Mouse (Mus musculus) midbrain, postnatal 0 days (tissue): ENCODE data around the gene Pon2. TPM values are rescaled to one million over a fixed set of nuclear protein-coding genes. Genes with fewer than 3 reads are reported as not detected.

Experiments
- ATAC-seq: fragments of 200-750 bp; cut with Nextera tagmentation; 2 replicates; pipeline ENCODE4 v1.8.0; 2017; ENCODE audit warnings: moderate number of reproducible peaks, mild to moderate bottlenecking, moderate TSS enrichment, moderate library complexity; ENCODE audit not compliant: low FRiP score
- DNase-seq: peaks from one replicate; pipeline ENCODE4 v3.0.0-alpha.2; 2015; ENCODE audit warnings: low spot score
- H3K27ac ChIP-seq: fragments of 300-500 bp; sonication (generic); 2 replicates; pipeline ENCODE4 v1.5.1; 2014; ENCODE audit warnings: low read depth, mild to moderate bottlenecking, low read length, mixed read lengths
- H3K27me3 ChIP-seq: fragments of 300-500 bp; sonication (generic); 2 replicates; pipeline ENCODE4 v1.6.1; 2014; ENCODE audit warnings: low read length, control low read depth, mixed read lengths; ENCODE audit not compliant: insufficient read depth
- H3K36me3 ChIP-seq: fragments of 300-500 bp; sonication (generic); 2 replicates; pipeline ENCODE4 v1.6.1; 2014; ENCODE audit warnings: low read length, control low read depth, mixed read lengths; ENCODE audit not compliant: insufficient read depth
- H3K4me1 ChIP-seq: fragments of 300-500 bp; sonication (generic); 2 replicates; pipeline ENCODE4 v1.6.1; 2014; ENCODE audit warnings: mild to moderate bottlenecking, control low read depth, antibody characterized with exemption, low read length, mixed read lengths; ENCODE audit not compliant: insufficient read depth
- H3K4me2 ChIP-seq: fragments of 300-500 bp; sonication (generic); 2 replicates; pipeline ENCODE4 v1.6.1; 2014; ENCODE audit warnings: low read depth, mild to moderate bottlenecking, low read length, mixed read lengths; ENCODE audit not compliant: poor library complexity, severe bottlenecking
- H3K4me3 ChIP-seq: fragments of 300-500 bp; sonication (generic); 2 replicates; pipeline ENCODE4 v1.5.1; 2014; ENCODE audit warnings: low read depth, mild to moderate bottlenecking, low read length, moderate library complexity
- H3K9ac ChIP-seq: fragments of 300-500 bp; sonication (generic); replicated peaks from 2 replicates; pipeline ENCODE4 v1.6.1; 2014; ENCODE audit warnings: mild to moderate bottlenecking, low read length, moderate library complexity, mixed read lengths; ENCODE audit not compliant: poor library complexity, severe bottlenecking
- H3K9me3 ChIP-seq: fragments of 300-500 bp; sonication (generic); 2 replicates; pipeline ENCODE4 v1.6.1; 2016; ENCODE audit warnings: low read length, control low read depth
- CTCF ChIP-seq: IDR thresholded peaks from 2 replicates; pipeline ENCODE4 v1.5.1; 2016; ENCODE audit warnings: antibody characterized with exemption, mild to moderate bottlenecking
- WGBS: fragments of 180-500 bp; shearing (Covaris S2); extraction: QIAGEN DNeasy Blood & Tissue Kit; methylation state at CpG from one replicate; pipeline ENCODE4 v1.1.7; 2014; 5-methylcytosine and 5-hydroxymethylcytosine counted together
- polyA plus RNA-seq: library from polyadenylated mRNA; unstranded; fragments of >200 nt; fragmentation: Nextera tagmentation; extraction: Ambion mirVana; gene quantifications from 2 replicates; pipeline ENCODE4 v1.2.1, GENCODE M21; 2015
- total RNA-seq: library from RNA; depleted of rRNA; stranded (reverse); fragments of >200 nt; gene quantifications from 2 replicates; pipeline ENCODE4 v1.2.3, GENCODE M21; 2014

The Pon2 gene
- total and polyA plus RNA-seq, 2 experiments from 2014 or later: 21.1 to 30.8 TPM

- 85% methylated on average over 2 of the region's 2 CpGs for WGBS
- Histone ChIP-seq H3K27me3 (no peaks in the 10 kb centered on the region), H3K4me1 (no peaks in the 10 kb centered on the region), H3K4me3 (no peak overlapping the region), H3K27ac (no peak overlapping the region), H3K4me2 (no peak overlapping the region), H3K9ac (no peak overlapping the region), H3K9me3 (no peaks in the 10 kb centered on the region), H3K36me3 (no peaks in the 10 kb centered on the region)
- DNase-seq (no peak), ATAC-seq (no peak)
- TF ChIP-seq CTCF: no peak
Observed at GRCm38 (mm10) chr6:5287392-5287791, 10.9 kb downstream of the Pon2 start.

DNA sequence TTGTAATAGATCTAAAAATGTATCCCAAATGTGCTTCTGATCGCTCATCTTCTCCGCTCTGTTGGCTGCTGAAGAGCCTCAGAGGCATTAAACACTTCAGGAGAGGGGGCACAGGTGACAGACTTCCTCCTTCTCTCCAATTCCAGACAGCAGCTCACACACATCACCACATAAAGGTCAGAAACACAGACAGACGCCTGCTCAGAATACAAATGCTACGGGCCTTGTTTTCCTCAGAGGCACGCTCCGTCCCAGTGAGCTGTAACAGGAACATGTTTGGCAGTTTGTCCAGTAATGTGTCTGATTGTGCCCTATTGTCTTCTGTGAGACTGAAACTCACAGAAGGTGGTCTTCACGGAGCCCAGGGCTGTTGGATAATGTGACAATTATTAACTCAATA is 15.8 kb downstream of the Pon2 start:
- no peaks in the 10 kb centered on the region for H3K36me3 ChIP-seq
- no peak overlapping the region for H3K9ac ChIP-seq
- H3K27ac ChIP-seq: no peak overlapping the region
- WGBS: 57% methylated on average over 7 of the region's 7 CpGs
- no peak overlapping the region for H3K4me3 ChIP-seq
- H3K4me1 ChIP-seq: no peaks in the 10 kb centered on the region
- no peak overlapping the region for H3K4me2 ChIP-seq
- no peak for TF ChIP-seq CTCF
- DNase-seq: peak; percentile 34
- no peaks in the 10 kb centered on the region for H3K27me3 ChIP-seq
- no peaks in the 10 kb centered on the region for H3K9me3 ChIP-seq
- ATAC-seq: no peak

DNA sequence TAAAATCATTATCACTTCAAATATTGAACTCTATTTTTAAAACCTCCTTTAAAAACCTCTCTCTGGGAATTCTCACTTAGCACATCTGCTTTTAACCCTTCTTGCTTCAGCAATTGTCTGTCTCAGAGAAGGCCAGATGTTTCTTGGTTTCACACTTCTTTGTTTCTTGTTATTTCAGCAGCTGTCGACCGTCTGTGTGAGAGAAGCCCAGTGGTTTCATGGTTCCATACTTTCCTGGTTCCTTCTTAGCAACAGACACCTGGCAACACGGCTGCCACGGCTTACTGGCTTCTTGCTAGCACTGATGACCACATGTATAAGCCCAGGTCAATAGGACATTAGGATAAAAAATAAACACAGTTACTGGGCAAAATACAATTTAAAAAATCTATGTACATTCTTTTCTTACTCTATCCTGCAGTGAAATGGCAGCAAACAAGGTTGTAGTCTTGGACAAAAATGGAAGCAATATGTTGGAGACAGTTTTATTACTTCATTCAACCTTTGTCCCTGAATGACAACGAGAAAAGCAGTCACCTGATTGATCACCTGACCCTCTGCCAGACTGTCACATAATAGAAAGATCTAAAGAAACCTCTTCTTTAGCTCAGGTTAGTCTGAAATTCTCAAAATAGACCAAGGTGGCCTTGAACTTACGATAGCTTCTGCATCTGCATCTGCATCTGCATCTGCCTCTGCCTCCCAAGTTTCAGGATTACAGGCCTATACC is 17.5 kb downstream of the Pon2 start:
- DNase-seq (no peak), ATAC-seq (no peak)
- Histone ChIP-seq H3K4me3 (no peak overlapping the region), H3K4me2 (no peak overlapping the region), H3K27me3 (no peaks in the 10 kb centered on the region), H3K9me3 (no peaks in the 10 kb centered on the region), H3K9ac (no peak overlapping the region), H3K36me3 (no peaks in the 10 kb centered on the region), H3K27ac (no peak overlapping the region), H3K4me1 (no peaks in the 10 kb centered on the region)
- TF ChIP-seq CTCF: no peak
- WGBS: 60% methylated on average over 6 of the region's 6 CpGs

GRCm38 (mm10) chr6:5277972-5278371 is 20.3 kb downstream of the Pon2 start:
- no peak overlapping the region for H3K27ac ChIP-seq
- no peak for DNase-seq
- no peak for ATAC-seq
- 68% methylated on average over 5 of the region's 5 CpGs for WGBS
- H3K27me3 ChIP-seq: no peaks in the 10 kb centered on the region
- no peak overlapping the region for H3K9ac ChIP-seq
- no peak overlapping the region for H3K4me2 ChIP-seq
- TF ChIP-seq CTCF: no peak
- H3K4me3 ChIP-seq: no peak overlapping the region
- H3K36me3 ChIP-seq: no peaks in the 10 kb centered on the region
- no peaks in the 10 kb centered on the region for H3K4me1 ChIP-seq
- no peaks in the 10 kb centered on the region for H3K9me3 ChIP-seq

DNA sequence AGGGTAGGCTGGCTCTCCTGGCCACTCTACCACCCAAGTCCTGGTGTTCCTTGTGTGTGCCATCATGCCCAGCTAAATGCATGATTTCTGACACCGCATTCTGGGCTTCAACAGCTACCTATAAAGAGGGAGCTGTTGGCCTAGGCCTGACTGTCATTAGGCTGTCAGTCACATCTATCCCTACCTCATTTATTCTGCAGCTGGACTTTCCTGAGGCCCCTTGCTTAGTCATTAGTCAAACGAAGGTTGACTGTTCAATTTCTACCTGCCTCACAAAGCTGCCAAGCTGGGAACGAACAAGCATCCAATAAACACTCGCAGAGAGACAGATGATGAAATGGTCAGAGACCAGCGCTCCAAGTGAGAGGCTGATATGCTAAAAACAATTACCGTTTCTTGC is 28.6 kb downstream of the Pon2 start:
- Histone ChIP-seq H3K4me1 (no peaks in the 10 kb centered on the region), H3K4me2 (no peak overlapping the region), H3K9ac (no peak overlapping the region), H3K9me3 (no peaks in the 10 kb centered on the region), H3K4me3 (no peak overlapping the region), H3K36me3 (no peaks in the 10 kb centered on the region), H3K27me3 (no peaks in the 10 kb centered on the region), H3K27ac (no peak overlapping the region)
- 77% methylated on average over 6 of the region's 6 CpGs for WGBS
- DNase-seq: peak; percentile 22
- ATAC-seq: no peak
- no peak for TF ChIP-seq CTCF

DNA sequence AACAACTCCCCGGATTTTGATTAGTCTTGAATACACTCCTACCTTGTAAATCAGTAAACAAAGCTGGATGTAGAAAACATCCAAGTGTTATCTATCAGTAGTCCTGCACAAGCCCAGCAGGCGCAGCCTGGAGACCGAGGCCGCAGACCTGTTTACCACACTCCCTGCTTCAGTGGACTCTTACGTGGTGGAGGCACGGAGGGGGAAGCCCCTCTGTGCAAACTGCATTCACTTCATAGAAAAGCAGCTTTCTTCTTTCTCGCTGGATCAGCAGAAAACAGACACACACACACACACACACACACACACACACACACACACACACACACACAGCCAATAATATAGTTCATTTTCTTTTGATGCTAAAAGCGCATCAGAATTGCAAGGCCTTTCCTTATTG is 33.5 kb downstream of the Pon2 start:
- ATAC-seq (no peak), DNase-seq (no peak)
- 72% methylated on average over 8 of the region's 8 CpGs for WGBS
- no peaks in the 10 kb centered on the region for H3K27me3 ChIP-seq
- no peaks in the 10 kb centered on the region for H3K4me1 ChIP-seq
- TF ChIP-seq CTCF: no peak
- H3K4me2 ChIP-seq: no peak overlapping the region
- no peak overlapping the region for H3K4me3 ChIP-seq
- no peaks in the 10 kb centered on the region for H3K9me3 ChIP-seq
- H3K27ac ChIP-seq: no peak overlapping the region
- no peak overlapping the region for H3K9ac ChIP-seq
- no peaks in the 10 kb centered on the region for H3K36me3 ChIP-seq
